Mouse (Mus musculus) forebrain, embryonic 11.5 days (tissue): ENCODE results near the gene Cacng4. TPM values are rescaled to one million over a fixed set of nuclear protein-coding genes. Genes with fewer than 3 reads are reported as not detected.

ENCODE experiments used
- ATAC-seq: fragments of 200-750 bp; cut with Nextera tagmentation; replicated peaks from 2 replicates; pipeline ENCODE4 v1.8.0; 2017; ENCODE audit warnings: moderate TSS enrichment; ENCODE audit not compliant: low FRiP score
- DNase-seq: peaks from one replicate; pipeline ENCODE4 v3.0.0-alpha.2; 2017; ENCODE audit warnings: low spot score
- H3K27ac ChIP-seq: fragments of 300-500 bp; sonication (generic); 2 replicates; pipeline ENCODE4 v1.5.1; 2014; ENCODE audit warnings: low read depth, low read length
- H3K27me3 ChIP-seq: fragments of 300-500 bp; sonication (generic); 2 replicates; pipeline ENCODE4 v1.6.1; 2014; ENCODE audit warnings: mild to moderate bottlenecking, low read length, mixed read lengths; ENCODE audit not compliant: control insufficient read depth, insufficient read depth
- H3K36me3 ChIP-seq: fragments of 300-500 bp; sonication (generic); 2 replicates; pipeline ENCODE4 v1.6.1; 2014; ENCODE audit warnings: mild to moderate bottlenecking, low read length, moderate library complexity, mixed read lengths; ENCODE audit not compliant: control insufficient read depth, insufficient read depth
- H3K4me1 ChIP-seq: fragments of 300-500 bp; sonication (generic); replicated peaks from 2 replicates; pipeline ENCODE4 v1.6.1; 2014; ENCODE audit warnings: low read length, mixed read lengths; ENCODE audit not compliant: control insufficient read depth, insufficient read depth
- H3K4me2 ChIP-seq: fragments of 300-500 bp; sonication (generic); 2 replicates; pipeline ENCODE4 v1.6.1; 2014; ENCODE audit warnings: low read depth, mild to moderate bottlenecking, low read length, moderate library complexity, mixed read lengths; ENCODE audit not compliant: severe bottlenecking
- H3K4me3 ChIP-seq: fragments of 300-500 bp; sonication (generic); 2 replicates; pipeline ENCODE4 v1.5.1; 2014; ENCODE audit warnings: low read depth, low read length
- H3K9ac ChIP-seq: fragments of 300-500 bp; sonication (generic); 2 replicates; pipeline ENCODE4 v1.6.1; 2014; ENCODE audit warnings: low read length
- H3K9me3 ChIP-seq: fragments of 300-500 bp; sonication (generic); 2 replicates; pipeline ENCODE4 v1.6.1; 2016; ENCODE audit warnings: low read length, mixed read lengths; ENCODE audit not compliant: control insufficient read depth
- WGBS: fragments of 180-500 bp; shearing (Covaris S2); extraction: QIAGEN DNeasy Blood & Tissue Kit; methylation state at CpG from one replicate; pipeline ENCODE4 v1.1.7; 2014; 5-methylcytosine and 5-hydroxymethylcytosine counted together
- polyA plus RNA-seq: library from polyadenylated mRNA; unstranded; fragments of >200 nt; fragmentation: Nextera tagmentation; extraction: Ambion mirVana; gene quantifications from 2 replicates; pipeline ENCODE4 v1.2.1, GENCODE M21; 2014

Gene Cacng4
- polyA plus RNA-seq, 1 experiment from 2014 or later, result 19.1 TPM

GRCm38 (mm10) chr11:107737886-107738285 is 56.5 kb downstream of the Cacng4 start:
- WGBS, result 91% methylated on average over 6 of the region's 6 CpGs
- H3K27ac ChIP-seq, result no peak overlapping the region
- H3K36me3 ChIP-seq, result no peaks in the 10 kb centered on the region; the same call in 1 of the 2 replicates
- ATAC-seq (no peak), DNase-seq (no peak)
- H3K4me2 ChIP-seq, result no peak overlapping the region
- no peaks in the 10 kb centered on the region for H3K4me1 ChIP-seq
- no peak overlapping the region for H3K4me3 ChIP-seq
- H3K9me3 ChIP-seq, result no peaks in the 10 kb centered on the region
- H3K9ac ChIP-seq, result no peak overlapping the region
- H3K27me3 ChIP-seq, result no peaks in the 10 kb centered on the region

- Histone ChIP-seq H3K27ac (no peak overlapping the region), H3K4me3 (no peak overlapping the region), H3K9me3 (no peaks in the 10 kb centered on the region), H3K4me1 (no peaks in the 10 kb centered on the region), H3K36me3 (no peaks in the 10 kb centered on the region; the same call in 1 of the 2 replicates), H3K9ac (no peak overlapping the region), H3K27me3 (no peaks in the 10 kb centered on the region), H3K4me2 (no peak overlapping the region)
- DNase-seq (no peak), ATAC-seq (no peak)
- 91% methylated on average over 7 of the region's 7 CpGs for WGBS
Measured at GRCm38 (mm10) chr11:107734133-107734532, 60.2 kb downstream of the Cacng4 start.

GRCm38 (mm10) chr11:107731498-107731897 is 62.9 kb downstream of the Cacng4 start:
- DNase-seq (no peak), ATAC-seq (no peak)
- Histone ChIP-seq H3K4me1 (no peaks in the 10 kb centered on the region), H3K9ac (no peak overlapping the region), H3K4me3 (no peak overlapping the region), H3K27ac (no peak overlapping the region), H3K36me3 (no peaks in the 10 kb centered on the region; the same call in 1 of the 2 replicates), H3K4me2 (no peak overlapping the region), H3K27me3 (no peaks in the 10 kb centered on the region), H3K9me3 (no peaks in the 10 kb centered on the region)
- WGBS, result 80% methylated on average over 5 of the region's 5 CpGs

- no peak overlapping the region for H3K27ac ChIP-seq
- H3K36me3 ChIP-seq, result no peaks in the 10 kb centered on the region; the same call in 1 of the 2 replicates
Measured at GRCm38 (mm10) chr11:107730940-107731339, 63.4 kb downstream of the Cacng4 start.

GRCm38 (mm10) chr11:107729141-107729540 is 65.2 kb downstream of the Cacng4 start:
- DNase-seq (no peak), ATAC-seq (no peak)
- WGBS, result 86% methylated on average over 7 of the region's 7 CpGs
- Histone ChIP-seq H3K27me3 (no peaks in the 10 kb centered on the region), H3K4me1 (no peaks in the 10 kb centered on the region), H3K27ac (no peak overlapping the region), H3K9me3 (no peaks in the 10 kb centered on the region), H3K4me3 (no peak overlapping the region), H3K4me2 (no peak overlapping the region), H3K36me3 (no peaks in the 10 kb centered on the region; the same call in 1 of the 2 replicates), H3K9ac (no peak overlapping the region)

More at GRCm38 (mm10) chr11:107730940-107731339, 63.4 kb downstream of the Cacng4 start:
- H3K4me3 ChIP-seq, result no peak overlapping the region
- no peak overlapping the region for H3K9ac ChIP-seq
- no peaks in the 10 kb centered on the region for H3K4me1 ChIP-seq
- ATAC-seq, result no peak
- no peaks in the 10 kb centered on the region for H3K9me3 ChIP-seq
- WGBS, result 87% methylated on average over 4 of the region's 4 CpGs
- H3K4me2 ChIP-seq, result no peak overlapping the region
- no peak for DNase-seq
- no peaks in the 10 kb centered on the region for H3K27me3 ChIP-seq

- Histone ChIP-seq H3K9me3 (no peaks in the 10 kb centered on the region), H3K27ac (no peak overlapping the region), H3K4me3 (no peak overlapping the region), H3K4me2 (no peak overlapping the region), H3K9ac (no peak overlapping the region), H3K4me1 (no peaks in the 10 kb centered on the region), H3K36me3 (no peaks in the 10 kb centered on the region; the same call in 1 of the 2 replicates), H3K27me3 (no peaks in the 10 kb centered on the region)
- ATAC-seq, result no peak
- no peak for DNase-seq
- WGBS, result 84% methylated on average over 13 of the region's 13 CpGs
Measured at GRCm38 (mm10) chr11:107728073-107728863, 66.1 kb downstream of the Cacng4 start.

GRCm38 (mm10) chr11:107724603-107725002 is 69.8 kb downstream of the Cacng4 start:
- Histone ChIP-seq H3K9me3 (no peaks in the 10 kb centered on the region), H3K4me1 (no peaks in the 10 kb centered on the region), H3K27me3 (no peaks in the 10 kb centered on the region), H3K36me3 (no peaks in the 10 kb centered on the region), H3K27ac (no peak overlapping the region), H3K4me2 (no peak overlapping the region), H3K9ac (no peak overlapping the region), H3K4me3 (no peak overlapping the region)
- no peak for ATAC-seq
- WGBS, result 87% methylated on average over 8 of the region's 8 CpGs
- no peak for DNase-seq

GRCm38 (mm10) chr11:107721057-107721456 is 73.3 kb downstream of the Cacng4 start:
- Histone ChIP-seq H3K4me2 (no peak overlapping the region), H3K36me3 (no peaks in the 10 kb centered on the region), H3K27ac (no peak overlapping the region), H3K9ac (no peak overlapping the region), H3K4me1 (no peaks in the 10 kb centered on the region), H3K9me3 (no peaks in the 10 kb centered on the region), H3K27me3 (no peaks in the 10 kb centered on the region), H3K4me3 (no peak overlapping the region)
- 83% methylated on average over 7 of the region's 7 CpGs for WGBS
- ATAC-seq, result no peak
- no peak for DNase-seq
